Mouse (Mus musculus) cerebellum, adult 18-20 months (tissue): ENCODE measurements around the gene Nup50.
A peak's percentile ranks its signal among the peaks of the same experiment; 100 is the strongest.
"Not testable (repeated sequence)": the region's sequence is repeated elsewhere in the genome, so short reads cannot be mapped to it uniquely, and the experiment has no call there.

ENCODE experiments used
- DNase-seq, 2 experiments: peaks; one replicate each; pipeline ENCODE4 v3.0.0; 2021

The Nup50 gene

GRCm38 (mm10) chr15:84922884-84923507 is at the start of gene Nup50:
TSS of gene Nup50 (plus strand) at chr15:84923411.
- peak; percentile 100 for DNase-seq

- no peak for DNase-seq
Measured at GRCm38 (mm10) chr15:84873867-84874266, 49.3 kb upstream of the Nup50 start.

GRCm38 (mm10) chr15:84877029-84877815 is 46.0 kb upstream of the Nup50 start:
- DNase-seq, result no peak

GRCm38 (mm10) chr15:84888066-84888465 is 35.1 kb upstream of the Nup50 start:
- DNase-seq, result peak in 1 of 2 experiments; percentile 9

GRCm38 (mm10) chr15:84891246-84891645 is 32.0 kb upstream of the Nup50 start:
- DNase-seq, result no peak

GRCm38 (mm10) chr15:84891658-84892057 is 31.6 kb upstream of the Nup50 start:
- peak; percentile 77 to 82 for DNase-seq

GRCm38 (mm10) chr15:84896216-84896615 is 27.0 kb upstream of the Nup50 start:
- DNase-seq, result not testable (repeated sequence)

- no peak for DNase-seq
Measured at GRCm38 (mm10) chr15:84896664-84897063, 26.5 kb upstream of the Nup50 start.

- no peak for DNase-seq
Measured at GRCm38 (mm10) chr15:84898077-84898476, 25.1 kb upstream of the Nup50 start.

- DNase-seq, result no peak
Measured at GRCm38 (mm10) chr15:84903843-84904385, 19.3 kb upstream of the Nup50 start.

GRCm38 (mm10) chr15:84913201-84913600 is 10.0 kb upstream of the Nup50 start:
- no peak for DNase-seq

- no peak for DNase-seq
Measured at GRCm38 (mm10) chr15:84919938-84920337, 3.3 kb upstream of the Nup50 start, which contains the start of gene Gm29666. TSS of gene Gm29666 (minus strand) at chr15:84920038.

GRCm38 (mm10) chr15:84923508-84924181 is 434 bp downstream of the Nup50 start:
- no peak for DNase-seq

- peak; percentile 33 to 41 for DNase-seq
Measured at GRCm38 (mm10) chr15:84924781-84925315, 1.6 kb downstream of the Nup50 start.

GRCm38 (mm10) chr15:84925495-84926018 is 2.3 kb downstream of the Nup50 start:
- DNase-seq, result no peak

- no peak for DNase-seq
Measured at GRCm38 (mm10) chr15:84932351-84932750, 9.1 kb downstream of the Nup50 start.

GRCm38 (mm10) chr15:84934901-84935300 is 11.7 kb downstream of the Nup50 start:
- DNase-seq, result no peak

GRCm38 (mm10) chr15:84940102-84940501 is 16.9 kb downstream of the Nup50 start:
- DNase-seq, result no peak

- DNase-seq, result peak in 1 of 2 experiments; percentile 26
Measured at GRCm38 (mm10) chr15:84942647-84943285, 19.6 kb downstream of the Nup50 start.

GRCm38 (mm10) chr15:84944319-84944718 is 21.1 kb downstream of the Nup50 start:
- no peak for DNase-seq

- no peak for DNase-seq
Measured at GRCm38 (mm10) chr15:84948990-84949389, 25.8 kb downstream of the Nup50 start.

- no peak for DNase-seq
Measured at GRCm38 (mm10) chr15:84950053-84950452, 26.8 kb downstream of the Nup50 start.
